Mouse (Mus musculus): ENCODE measurements around the gene Stk17b.
A peak's percentile ranks its signal among the peaks of the same experiment; 100 is the strongest.
"Not testable (repeated sequence)": the region's sequence is repeated elsewhere in the genome, so short reads cannot be mapped to it uniquely, and the experiment has no call there.

Gene Stk17b

DNA sequence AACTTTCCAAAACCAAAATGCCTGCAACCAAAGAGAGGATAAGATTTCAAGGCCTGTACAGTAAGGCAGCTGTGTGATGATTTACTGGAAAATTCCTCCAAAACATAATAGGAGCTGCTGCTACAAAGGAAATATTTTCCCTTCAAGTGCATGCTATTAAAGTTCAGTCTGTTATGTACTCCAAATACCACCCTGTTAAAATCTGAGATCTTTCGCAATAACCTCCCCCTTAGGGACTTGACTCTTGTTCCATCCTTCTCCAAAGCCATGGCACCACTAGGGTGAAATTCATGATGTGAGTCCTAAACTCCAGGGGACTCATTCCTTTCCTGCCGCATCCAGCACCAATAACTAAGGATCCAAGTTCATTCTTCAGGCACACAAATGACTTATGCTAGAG, 58.1 kb downstream of the Stk17b start:
- no peak for DNase-seq

DNA sequence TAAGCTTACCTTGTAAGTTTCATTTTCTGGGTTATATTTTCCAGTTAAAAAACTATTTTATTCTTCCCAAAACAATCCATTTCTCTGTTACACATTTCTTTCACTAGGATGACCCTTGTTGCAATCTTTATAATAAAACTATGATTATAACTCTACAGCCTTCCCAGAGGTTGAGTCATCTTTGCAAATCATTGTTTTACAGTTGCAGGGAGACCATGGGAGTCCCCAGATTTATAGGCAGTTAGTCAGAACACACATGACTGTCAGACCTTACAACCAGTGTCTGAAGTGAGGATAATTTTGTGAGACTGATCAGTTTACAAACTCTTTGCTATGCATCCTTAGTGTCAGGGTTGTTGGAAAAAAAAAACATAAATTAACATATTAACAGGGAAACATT, 63.7 kb downstream of the Stk17b start:
- DNase-seq: no peak

DNA sequence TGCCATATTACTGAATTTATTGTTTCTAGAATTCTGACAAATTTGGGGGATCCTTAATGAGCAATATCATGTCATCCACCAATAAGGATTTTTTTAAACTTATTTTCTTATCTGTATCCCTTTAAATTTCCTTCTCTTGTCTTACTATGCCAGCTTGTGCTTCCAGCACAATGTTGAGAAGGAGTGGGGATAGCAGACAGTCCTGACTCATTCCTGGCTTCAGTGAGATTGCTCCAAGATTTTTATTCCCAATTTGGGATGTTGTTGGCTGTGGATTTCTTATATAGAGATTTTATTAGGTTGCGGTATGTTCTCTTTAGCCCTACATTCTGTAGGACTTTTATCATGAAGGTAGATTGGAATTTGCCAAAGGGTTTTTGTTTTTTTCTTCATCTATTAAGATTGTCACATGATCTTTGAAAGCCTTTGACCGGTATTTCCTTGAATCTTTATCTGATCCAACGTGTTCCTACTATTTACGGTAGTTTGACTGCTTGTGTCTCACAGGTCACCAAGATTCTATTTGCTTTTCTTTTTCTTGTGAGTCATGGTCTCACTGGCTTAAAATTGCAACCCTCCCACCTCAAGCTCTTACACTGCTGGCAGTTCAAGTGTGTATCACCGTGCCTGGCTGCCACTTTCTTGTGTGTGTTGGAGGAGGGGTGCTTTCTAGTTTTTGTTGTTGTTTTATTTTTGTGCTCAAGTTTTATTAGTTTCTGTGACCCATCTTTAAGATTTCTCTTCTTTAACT, 64.2 kb downstream of the Stk17b start:
- DNase-seq: no peak

DNA sequence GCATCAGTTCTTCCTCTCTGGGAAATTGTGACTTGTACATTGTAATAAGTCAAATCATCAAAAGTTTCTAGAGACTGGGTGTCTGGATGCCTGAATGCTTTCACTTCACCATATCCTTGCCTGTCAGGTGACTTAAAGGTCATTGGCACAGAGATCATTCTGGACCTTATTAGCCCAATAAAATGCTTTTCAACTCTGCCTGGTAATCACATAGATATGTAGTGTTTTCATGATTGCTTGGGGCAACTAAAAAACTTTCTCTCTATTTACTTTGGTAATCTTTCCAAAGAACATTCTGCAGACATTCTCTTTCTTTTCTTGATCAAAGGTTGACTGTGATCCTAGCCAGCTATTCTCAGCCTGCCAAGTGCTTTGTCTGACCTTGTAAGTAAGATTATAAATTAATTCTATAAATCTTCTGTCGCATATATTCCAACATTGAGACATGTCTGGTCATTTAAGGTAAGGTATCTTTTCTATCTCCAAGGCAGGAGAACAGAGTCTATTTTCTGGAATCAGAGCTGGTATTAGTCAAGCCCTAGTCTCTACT, 69.0 kb downstream of the Stk17b start:
- no peak for DNase-seq

DNA sequence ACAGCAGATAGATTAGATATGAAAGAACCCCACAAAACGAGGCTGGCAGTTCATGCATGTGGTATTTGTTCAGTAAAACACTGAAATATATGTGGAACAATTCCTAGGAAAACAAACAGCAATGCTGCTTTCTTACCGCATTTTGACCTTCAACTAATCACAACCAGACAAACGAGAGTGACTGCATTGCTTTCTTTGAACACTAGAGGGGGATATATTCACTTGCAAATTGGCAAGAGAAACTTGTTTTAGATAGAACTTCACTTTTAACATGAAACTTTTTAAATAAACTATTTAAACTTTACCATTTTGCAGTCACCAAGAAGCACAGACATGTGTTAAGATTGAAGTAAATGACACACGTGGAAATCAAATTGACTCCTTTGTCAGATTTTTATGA, 69.6 kb downstream of the Stk17b start:
- DNase-seq: no peak

DNA sequence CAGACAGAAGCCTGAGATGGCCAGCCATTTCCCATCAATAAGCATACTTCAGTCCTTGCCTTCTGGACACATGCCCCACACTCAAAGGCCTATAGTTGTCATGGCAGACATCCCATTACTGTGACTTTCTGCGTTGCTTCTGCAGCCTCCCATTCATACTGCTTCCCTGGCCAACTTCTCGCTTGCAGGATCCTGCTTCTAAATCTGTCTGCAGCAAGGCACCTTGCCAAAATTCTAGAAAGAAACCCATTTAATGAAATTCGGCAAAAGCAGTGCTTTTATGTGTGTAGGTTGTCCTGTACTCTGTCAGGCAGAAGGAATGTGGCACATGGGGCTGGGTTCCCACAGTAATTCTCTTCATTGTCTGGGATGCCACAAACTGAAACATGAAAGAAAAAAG, 71.6 kb downstream of the Stk17b start:
- not testable (repeated sequence) for DNase-seq

DNA sequence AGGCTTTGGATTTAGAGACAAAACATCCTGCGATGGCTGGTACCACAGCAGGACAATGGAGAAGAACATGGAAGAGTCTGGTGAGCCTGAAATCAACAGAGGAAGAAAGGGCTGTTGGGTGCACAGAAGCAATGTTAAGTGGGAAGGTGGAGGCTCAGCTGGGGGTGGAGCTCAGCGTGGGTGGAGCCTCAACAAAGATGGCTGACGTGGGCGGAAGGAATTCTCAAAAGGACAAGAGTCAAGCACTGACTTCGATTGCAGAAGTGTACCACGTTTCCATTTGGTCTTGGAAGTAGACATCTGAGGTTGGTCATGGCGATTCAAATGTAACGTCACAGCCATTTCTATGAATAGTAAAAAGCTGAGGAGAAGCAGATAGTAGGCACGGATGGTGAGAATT, 74.0 kb downstream of the Stk17b start:
- DNase-seq: no peak

DNA sequence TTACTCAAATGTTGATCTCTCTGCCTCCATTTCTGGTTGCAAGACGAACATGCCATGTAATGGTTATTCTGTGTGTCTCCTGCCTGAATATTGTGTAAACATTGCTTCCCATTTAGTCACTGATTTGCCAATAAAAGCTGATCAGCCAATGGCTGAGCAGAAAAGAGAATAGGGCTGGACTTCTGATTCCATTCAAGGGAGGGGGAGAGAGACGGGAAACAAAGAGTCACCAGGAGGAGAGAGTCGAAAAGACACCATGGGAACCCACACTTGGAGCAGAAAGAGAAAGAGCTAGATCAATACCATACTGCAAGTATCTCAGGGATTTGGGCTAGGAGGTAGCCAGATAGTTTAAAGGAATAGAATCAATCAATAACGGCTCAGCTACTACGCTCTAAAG, 75.4 kb downstream of the Stk17b start:
- DNase-seq: not testable (repeated sequence)

DNA sequence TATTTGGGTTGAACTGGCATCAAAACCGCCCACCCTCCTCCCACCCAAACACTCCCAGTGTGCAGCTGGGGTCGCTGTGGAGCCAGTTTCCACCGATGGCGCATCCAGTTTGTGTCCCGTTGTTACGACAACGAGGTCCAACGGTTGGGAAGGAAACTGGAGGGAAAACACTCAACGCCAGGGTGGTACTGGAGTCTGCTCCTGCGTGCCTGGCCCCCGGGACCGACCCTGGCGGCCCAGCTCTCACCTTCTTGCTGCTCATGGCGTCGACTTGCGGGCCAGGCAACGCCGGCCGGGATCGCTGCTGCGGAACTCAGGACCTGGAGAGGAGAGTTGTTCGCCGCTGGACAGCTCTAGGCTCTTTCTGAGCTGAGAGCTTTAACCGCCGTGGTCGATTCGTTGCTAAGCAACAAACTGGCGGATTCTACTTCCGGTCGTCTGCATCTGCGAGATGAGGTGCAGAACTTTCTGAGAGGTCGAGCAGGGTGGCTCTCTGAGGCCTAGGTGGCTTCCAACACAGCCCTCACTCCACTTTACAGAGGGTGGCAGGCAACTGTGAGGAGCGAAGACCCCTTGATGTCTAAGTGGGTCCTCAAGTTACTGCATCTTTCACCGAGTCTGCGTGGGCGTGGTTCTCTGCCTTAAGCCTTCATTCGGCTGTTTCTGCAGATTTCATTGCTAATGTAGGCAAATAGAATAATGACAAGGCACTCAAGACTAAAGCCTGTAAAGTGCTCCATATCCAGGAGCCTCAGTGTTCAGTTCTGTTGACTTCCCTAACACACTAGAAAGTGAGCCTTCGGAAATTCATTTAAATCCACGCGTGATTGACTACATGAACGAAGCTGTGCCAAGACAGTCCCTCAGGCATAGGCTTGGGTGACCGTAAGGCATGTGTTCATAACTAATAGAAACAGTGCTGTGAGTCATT, 78.3 kb downstream of the Stk17b start, which contains the start of gene Dnah7a:
Gene Dnah7a (minus strand): TSS at position 354 of the 931 bp plus-strand sequence.
- DNase-seq: peak; percentile 11 to 12

Data from cerebellum, postnatal 36 days (tissue).